Mouse (Mus musculus): ENCODE data around the gene Setmar.
A peak's percentile ranks its signal among the peaks of the same experiment; 100 is the strongest.

GRCm38 (mm10) chr6:108098171-108098845, 33.5 kb downstream of the Setmar start:
- peak; percentile 58 for TF ChIP-seq CTCF (IDR thresholded peaks at IDR 0.05; ENCODE audit: extremely low read depth, insufficient read depth, low read length)
- TF ChIP-seq POLR2A (IDR thresholded peaks at IDR 0.05; ENCODE audit: extremely low read depth, insufficient read depth, low read length): no peak
